Mouse (Mus musculus) brain, embryonic 14.5 days (tissue): ENCODE results near the gene St8sia4.

Experiments
- CTCF ChIP-seq: fragments of 200-500 bp; IDR thresholded peaks from 2 replicates; pipeline ENCODE4 v1.5.1; 2012; ENCODE audit warnings: inconsistent platforms, mild to moderate bottlenecking, moderate library complexity, borderline replicate concordance; ENCODE audit not compliant: insufficient read depth, insufficient read length; ENCODE audit errors: extremely low read depth
- POLR2A ChIP-seq: fragments of 200-500 bp; IDR thresholded peaks from 2 replicates; pipeline ENCODE4 v1.6.1; 2012; ENCODE audit warnings: mild to moderate bottlenecking, inconsistent platforms, borderline replicate concordance; ENCODE audit not compliant: poor library complexity, insufficient read depth, insufficient read length, severe bottlenecking; ENCODE audit errors: extremely low read depth

DNA sequence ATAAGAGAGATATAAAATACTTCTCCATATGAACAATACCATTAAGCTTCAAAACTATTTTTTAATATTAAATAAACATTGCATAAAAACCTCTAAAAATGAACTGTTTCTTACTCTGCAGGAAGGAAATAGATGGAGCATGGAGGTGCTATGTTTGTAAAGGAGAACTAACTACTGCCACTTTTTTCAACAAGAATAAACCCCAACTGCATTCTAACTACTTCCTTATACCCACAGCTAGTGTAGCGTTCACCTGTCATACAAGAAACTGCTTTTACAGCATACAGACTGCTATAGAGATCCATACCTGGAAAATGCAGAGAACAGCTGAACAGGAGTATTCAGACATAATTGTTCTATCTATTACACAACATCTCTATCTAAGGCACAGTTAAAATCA is 70.5 kb downstream of the St8sia4 start:
- no peak for TF ChIP-seq CTCF
- no peak for TF ChIP-seq POLR2A
